Mouse (Mus musculus) embryonic fibroblast, embryonic 13.5 days (primary cell): ENCODE data around the gene Ndufa13.

Experiments used
- CTCF ChIP-seq: IDR thresholded peaks from 2 replicates; pipeline ENCODE4 v1.5.1; 2011; ENCODE audit warnings: mild to moderate bottlenecking, control low read depth, low read length, moderate library complexity, borderline replicate concordance; ENCODE audit not compliant: insufficient read depth
- POLR2A ChIP-seq: IDR thresholded peaks from 2 replicates; pipeline ENCODE4 v1.6.1; 2011; ENCODE audit warnings: low read depth, mild to moderate bottlenecking, control low read depth, low read length, moderate library complexity

- TF ChIP-seq CTCF (no peak), POLR2A (no peak)
Measured at GRCm38 (mm10) chr8:69887289-69888243, 14.8 kb downstream of the Ndufa13 start, which contains the start of gene Cilp2.
